Mouse (Mus musculus): ENCODE measurements at regions not wholly inside any gene's neighbourhood (a gene's known extent, or its start where the extent isn't known, plus 50 kb on each side); places are given as distances from the start of the nearest gene placed in this dataset.

DNA sequence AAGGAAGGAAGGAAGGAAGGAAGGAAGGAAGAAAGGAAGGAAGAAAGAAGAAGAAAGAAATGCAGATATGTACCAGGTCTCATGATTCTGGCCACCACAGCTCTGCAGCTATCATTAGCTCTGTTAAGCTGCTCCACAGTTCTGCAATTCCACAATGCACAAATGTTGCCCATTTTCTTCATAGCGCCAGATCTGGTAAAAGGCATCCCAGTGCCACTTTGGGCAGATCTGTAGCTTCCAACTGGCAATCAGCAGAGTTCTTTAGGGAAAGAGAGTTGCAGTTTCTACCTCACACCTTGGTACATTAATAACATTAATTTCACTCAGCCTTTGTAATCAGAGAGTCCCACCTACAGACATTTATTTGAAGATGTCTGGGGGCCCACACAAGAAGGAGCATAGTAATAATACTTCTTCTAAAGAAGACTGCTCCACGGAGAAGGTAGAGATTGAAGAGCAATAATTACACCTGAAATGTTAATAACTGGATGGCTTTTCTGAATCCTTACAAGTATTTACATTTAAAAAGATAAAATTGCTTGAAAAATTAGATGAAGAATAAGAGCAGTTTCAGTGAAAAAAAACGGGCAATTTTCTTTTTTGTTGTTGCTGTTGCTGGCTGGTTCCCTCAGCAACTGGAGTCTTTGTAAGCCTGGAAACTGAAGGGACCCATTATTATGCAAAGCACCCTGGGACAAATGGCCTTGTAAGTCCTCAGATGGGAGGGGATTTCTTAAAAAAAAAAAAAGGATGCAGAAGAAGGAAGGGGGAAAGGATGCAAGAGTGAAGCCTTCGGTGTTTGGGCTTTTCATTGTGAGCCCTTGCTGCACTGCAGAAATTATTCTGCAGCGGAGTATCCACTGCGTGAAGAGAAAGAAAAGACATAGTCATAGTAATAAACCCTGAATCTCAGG is 418.1 kb upstream of the Nr5a2 start:
- TF ChIP-seq CTCF (IDR thresholded peaks at IDR 0.05), result no peak
- ChIA-PET CTCF (no interaction called here), POLR2A (no interaction called here)
- ATAC-seq (no peak), DNase-seq (ENCODE audit: low read depth, low spot score) (no peak)
- H3K27me3 ChIP-seq, result no peaks in the 10 kb centered on the region
- in situ Hi-C loops (cut with MboI; ENCODE audit: low pct_unique_long_range_greater_than_20kb), result no loop called here

DNA sequence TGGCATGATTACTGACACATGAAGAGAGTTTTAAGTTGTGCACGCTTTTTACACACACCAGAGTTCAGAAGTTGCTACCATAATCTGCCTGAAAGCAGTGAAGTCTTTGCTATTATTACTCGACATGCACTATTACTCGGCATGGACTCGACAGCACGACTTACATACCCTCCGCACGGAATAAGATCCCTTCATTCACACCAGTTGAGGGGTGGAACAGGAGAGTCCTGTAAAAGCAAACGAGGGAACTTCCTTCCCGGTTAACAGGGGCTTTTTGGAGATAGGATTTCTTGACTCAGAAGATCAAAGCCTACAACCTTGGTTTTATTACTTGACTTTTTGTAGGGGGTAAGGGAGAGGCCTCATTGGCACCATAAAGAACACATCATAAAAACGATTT is 416.4 kb upstream of the Nr5a2 start:
- CTCF ChIA-PET, result no interaction called here
- in situ Hi-C loops (cut with MboI; ENCODE audit: low pct_unique_long_range_greater_than_20kb), result no loop called here
- H3K27me3 ChIP-seq, result no peaks in the 10 kb centered on the region
- ATAC-seq (no peak), DNase-seq (ENCODE audit: low read depth, low spot score) (no peak)
- POLR2A ChIA-PET, result no interaction called here
- no peak for TF ChIP-seq CTCF (IDR thresholded peaks at IDR 0.05)

DNA sequence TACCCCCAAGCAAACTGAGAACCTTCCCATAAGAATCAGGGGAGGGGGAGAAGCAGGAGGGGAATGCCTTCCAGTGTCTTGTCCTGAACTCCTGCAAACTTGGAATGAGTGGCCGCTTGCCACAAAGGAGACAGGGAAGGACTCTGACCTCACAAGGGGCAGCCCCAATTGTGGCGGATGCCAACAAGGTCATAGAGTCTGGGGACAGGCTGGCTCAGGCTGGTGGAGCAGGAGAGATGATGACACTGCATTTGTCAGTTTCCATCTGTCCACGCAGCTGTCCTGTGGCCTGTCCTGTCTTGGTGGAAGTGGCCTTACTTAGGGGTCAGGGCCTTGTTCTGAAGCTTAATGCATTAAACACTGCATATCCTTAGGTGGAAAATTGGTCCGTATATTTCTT is 414.4 kb upstream of the Nr5a2 start:
- CTCF ChIA-PET, result no interaction called here
- POLR2A ChIA-PET, result no interaction called here
- no peaks in the 10 kb centered on the region for H3K27me3 ChIP-seq
- TF ChIP-seq CTCF (IDR thresholded peaks at IDR 0.05), result no peak
- in situ Hi-C loops (cut with MboI; ENCODE audit: low pct_unique_long_range_greater_than_20kb), result no loop called here
- DNase-seq (ENCODE audit: low read depth, low spot score), result no peak
- ATAC-seq, result no peak

DNA sequence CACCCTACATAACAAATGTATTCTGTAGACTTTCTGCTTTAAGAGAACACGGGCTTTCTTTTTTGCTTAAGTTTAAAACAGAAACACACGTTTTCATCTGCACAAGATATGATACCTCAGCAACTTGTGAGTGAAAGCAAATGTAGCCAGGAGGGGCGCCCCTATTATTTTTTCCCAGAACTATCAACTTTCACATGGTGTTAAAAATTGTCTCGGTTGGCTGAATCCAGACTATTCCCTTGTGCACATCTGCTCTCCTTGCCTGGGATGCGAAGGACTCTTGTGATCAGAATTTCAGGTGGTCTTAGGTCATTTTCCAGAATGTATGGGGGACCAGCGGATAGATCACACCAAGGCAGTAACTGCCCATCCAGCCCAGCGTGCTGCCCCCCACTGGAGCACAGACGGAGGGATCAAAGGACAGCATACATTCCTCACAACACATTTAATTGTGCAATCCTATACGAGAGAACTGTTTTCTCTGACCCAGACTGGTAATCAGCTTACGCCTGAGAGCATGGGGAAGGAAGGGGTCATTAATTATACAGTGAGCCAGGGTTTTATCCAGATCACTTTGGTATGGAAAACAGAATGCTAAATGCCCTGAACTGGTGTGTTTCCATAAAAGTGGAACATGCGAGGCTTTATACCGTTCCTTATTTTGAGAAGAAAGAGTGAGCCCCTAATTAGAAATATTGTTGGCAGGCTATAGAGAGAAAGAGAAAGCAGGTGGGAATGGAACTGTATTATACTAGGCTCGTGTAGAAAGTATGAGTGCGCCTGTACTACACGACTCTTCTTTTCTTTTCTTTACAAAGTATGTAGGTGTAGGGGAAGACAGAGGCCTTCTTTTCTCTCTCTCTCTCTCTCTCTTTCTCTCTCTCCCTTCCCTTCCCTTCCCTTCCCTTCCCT is 413.5 kb upstream of the Nr5a2 start:
- H3K27me3 ChIP-seq, result no peaks in the 10 kb centered on the region
- ChIA-PET POLR2A (no interaction called here), CTCF (no interaction called here)
- DNase-seq (ENCODE audit: low read depth, low spot score) (no peak), ATAC-seq (no peak)
- in situ Hi-C loops (cut with MboI; ENCODE audit: low pct_unique_long_range_greater_than_20kb), result no loop called here
- TF ChIP-seq CTCF (IDR thresholded peaks at IDR 0.05), result no peak

DNA sequence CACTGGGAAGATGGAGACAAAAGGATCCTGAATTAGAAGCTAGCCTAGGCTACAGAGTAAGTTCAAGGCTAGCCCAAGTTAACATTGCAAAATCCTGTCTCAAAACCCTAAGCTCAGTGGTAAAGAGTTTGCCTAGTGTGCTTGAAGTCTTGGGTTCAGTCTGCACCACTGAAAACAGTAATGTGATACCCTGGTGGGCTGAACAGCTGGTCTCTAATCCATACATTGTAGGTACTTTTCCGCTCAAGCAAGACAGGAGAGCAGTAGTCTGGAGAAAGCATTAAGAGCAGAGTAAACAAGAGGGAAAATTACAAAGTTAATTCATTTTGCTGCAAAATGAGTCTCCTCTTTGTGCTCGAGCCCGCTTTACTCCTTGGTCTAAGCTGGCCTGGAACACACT is 412.0 kb upstream of the Nr5a2 start:
- CTCF ChIA-PET, result no interaction called here
- TF ChIP-seq CTCF (IDR thresholded peaks at IDR 0.05), result no peak
- DNase-seq (ENCODE audit: low read depth, low spot score) (no peak), ATAC-seq (no peak)
- POLR2A ChIA-PET, result no interaction called here
- in situ Hi-C loops (cut with MboI; ENCODE audit: low pct_unique_long_range_greater_than_20kb), result no loop called here
- no peaks in the 10 kb centered on the region for H3K27me3 ChIP-seq

DNA sequence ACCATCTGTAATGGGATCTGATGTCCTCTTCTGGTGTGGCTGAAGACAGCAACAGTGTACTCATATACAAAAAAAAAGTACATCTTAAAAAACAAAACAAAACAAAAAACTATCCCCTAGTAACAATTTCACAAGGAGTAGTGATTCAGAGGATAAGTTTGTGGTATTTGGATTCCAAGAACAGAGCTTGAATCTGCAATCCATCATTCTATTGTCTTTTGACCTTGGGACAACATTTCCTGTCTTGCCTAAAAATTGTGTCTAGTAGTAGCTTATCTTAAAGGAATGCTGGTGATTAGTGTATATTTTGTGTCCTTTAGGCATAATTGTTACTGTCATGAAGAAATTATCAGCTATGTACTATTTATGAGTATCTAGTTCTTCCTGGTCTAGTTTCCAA is 404.1 kb upstream of the Nr5a2 start:
- in situ Hi-C loops (cut with MboI; ENCODE audit: low pct_unique_long_range_greater_than_20kb), result no loop called here
- no peak for TF ChIP-seq CTCF (IDR thresholded peaks at IDR 0.05)
- no peaks in the 10 kb centered on the region for H3K27me3 ChIP-seq
- no peak for ATAC-seq
- no peak for DNase-seq (ENCODE audit: low read depth, low spot score)
- POLR2A ChIA-PET, result interaction anchor here (0.7 kb wide), 1 partner anchor 815 kb away, joined by 3 read pairs; no protein-coding TSS in a partner anchor
- CTCF ChIA-PET, result no interaction called here

DNA sequence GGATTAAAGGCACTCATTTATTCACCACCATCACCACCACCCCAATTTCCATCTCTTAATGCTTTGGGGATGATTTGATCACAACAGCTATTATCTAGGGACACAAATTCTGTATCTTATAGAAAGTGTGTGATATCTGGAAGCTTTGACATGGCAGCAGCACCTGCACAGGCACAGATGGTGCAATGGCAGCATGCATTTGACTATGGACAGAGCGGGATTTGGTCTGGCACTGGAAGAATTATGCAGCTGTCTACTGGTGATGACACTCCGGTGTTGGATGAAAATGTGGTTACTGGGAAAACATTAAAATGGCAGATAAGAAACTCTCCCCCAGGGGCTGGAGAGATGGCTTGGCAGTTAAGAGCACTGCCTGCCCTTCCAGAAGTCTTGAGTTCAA is 403.7 kb upstream of the Nr5a2 start:
- DNase-seq (ENCODE audit: low read depth, low spot score) (no peak), ATAC-seq (no peak)
- in situ Hi-C loops (cut with MboI; ENCODE audit: low pct_unique_long_range_greater_than_20kb), result no loop called here
- POLR2A ChIA-PET, result no interaction called here
- H3K27me3 ChIP-seq, result no peaks in the 10 kb centered on the region
- no peak for TF ChIP-seq CTCF (IDR thresholded peaks at IDR 0.05)
- CTCF ChIA-PET, result no interaction called here

DNA sequence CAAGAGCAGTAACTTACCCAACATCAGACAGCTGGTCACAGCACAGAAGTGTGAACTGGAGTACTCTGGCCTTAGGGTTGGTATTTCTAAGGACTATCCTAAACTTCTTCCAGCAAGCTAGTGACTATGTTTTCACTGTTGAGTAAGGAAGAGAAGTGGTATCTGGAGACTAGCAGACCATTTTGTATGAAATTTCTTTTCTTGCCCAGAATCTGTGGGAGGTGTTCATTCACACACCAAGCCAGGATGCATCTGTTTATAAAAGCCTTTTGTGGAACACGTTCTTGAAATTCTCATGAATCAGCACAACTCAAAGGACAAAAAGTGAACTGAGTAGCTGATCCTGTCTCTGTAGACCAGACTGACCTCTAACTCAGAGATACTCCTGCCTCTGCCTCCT is 403.3 kb upstream of the Nr5a2 start:
- TF ChIP-seq CTCF (IDR thresholded peaks at IDR 0.05), result no peak
- H3K27me3 ChIP-seq, result no peaks in the 10 kb centered on the region
- no peak for ATAC-seq
- POLR2A ChIA-PET, result no interaction called here
- no peak for DNase-seq (ENCODE audit: low read depth, low spot score)
- in situ Hi-C loops (cut with MboI; ENCODE audit: low pct_unique_long_range_greater_than_20kb), result no loop called here
- CTCF ChIA-PET, result no interaction called here

DNA sequence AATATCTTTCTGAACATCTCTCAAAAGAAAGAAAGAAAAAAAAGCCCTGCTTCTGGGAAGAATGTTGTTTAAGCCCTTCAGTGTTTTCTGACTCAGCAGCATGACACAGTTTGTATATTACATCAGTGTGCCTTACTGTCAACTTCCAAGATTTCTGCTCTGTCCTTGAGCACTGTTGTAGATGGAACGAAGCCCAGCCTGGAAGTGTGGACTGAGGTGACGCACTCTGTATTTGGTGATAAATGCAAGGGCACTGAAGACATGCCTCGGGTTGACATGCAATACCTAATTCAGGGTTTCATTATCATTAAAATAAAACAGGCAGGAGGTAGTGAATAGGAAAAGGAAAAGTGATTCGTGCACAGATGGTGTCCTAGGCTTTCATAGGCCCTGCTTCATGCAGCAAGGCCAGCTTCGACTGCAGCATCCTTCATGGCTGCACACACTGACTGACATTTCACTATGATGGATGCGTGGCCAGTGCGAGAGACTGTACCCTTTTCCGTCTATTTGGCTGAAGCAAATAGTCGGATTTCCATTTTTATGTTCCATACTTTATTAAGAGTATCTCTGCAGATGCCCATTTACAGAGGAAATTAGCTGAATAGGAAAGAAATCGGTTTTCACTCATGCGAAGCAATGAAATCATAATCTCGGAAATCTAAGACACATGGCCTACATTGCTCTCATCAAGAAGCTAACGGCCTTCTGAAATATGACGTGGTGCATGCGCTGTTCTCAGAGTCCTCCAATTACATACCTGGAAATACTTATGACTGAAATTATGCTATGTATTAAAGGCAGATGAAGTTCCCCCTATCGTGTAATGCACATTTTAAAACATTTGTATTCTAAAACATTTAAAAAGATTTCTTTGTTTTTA is 400.7 kb upstream of the Nr5a2 start:
- DNase-seq (ENCODE audit: low read depth, low spot score) (no peak), ATAC-seq (no peak)
- no peaks in the 10 kb centered on the region for H3K27me3 ChIP-seq
- no peak for TF ChIP-seq CTCF (IDR thresholded peaks at IDR 0.05)
- ChIA-PET POLR2A (no interaction called here), CTCF (no interaction called here)
- in situ Hi-C loops (cut with MboI; ENCODE audit: low pct_unique_long_range_greater_than_20kb), result no loop called here

DNA sequence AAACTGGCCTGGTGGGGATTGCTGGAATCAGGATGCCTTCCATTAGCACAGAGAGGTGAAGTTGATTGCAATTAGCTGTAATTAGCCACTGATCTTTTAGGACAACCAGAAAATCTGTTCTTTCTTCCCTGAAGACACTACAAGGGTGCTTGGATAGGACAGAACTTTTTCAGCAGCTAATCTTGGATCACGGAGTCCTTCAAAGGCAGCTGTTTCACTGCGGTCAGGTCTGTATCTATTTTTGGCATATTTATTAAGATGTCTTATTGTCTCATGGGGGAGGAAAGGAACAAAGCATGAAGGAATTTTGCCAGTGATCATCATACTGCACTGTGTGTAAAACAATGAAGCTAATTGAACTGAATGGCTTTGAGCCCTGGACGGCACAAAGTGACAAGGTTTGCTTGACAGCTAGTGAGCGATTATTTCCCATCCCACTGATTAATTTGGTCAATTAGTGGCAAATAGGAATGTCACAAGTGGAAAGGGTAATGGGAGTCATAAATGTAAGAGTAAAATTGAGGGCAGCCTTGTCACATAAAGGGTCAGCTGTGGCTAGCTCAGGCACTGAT is 395.8 kb upstream of the Nr5a2 start:
- ATAC-seq (no peak), DNase-seq (ENCODE audit: low read depth, low spot score) (no peak)
- ChIA-PET CTCF (no interaction called here), POLR2A (no interaction called here)
- no peak for TF ChIP-seq CTCF (IDR thresholded peaks at IDR 0.05)
- in situ Hi-C loops (cut with MboI; ENCODE audit: low pct_unique_long_range_greater_than_20kb), result no loop called here
- H3K27me3 ChIP-seq, result no peaks in the 10 kb centered on the region

Measured in Patski (cell line).